Mouse (Mus musculus) left cerebral cortex, postnatal 14 days (tissue): Measurements from ENCODE around the gene Olfr1449. TPM values are rescaled to one million over a fixed set of nuclear protein-coding genes. Genes with fewer than 3 reads are reported as not detected.
"Not testable (repeated sequence)": the region's sequence is repeated elsewhere in the genome, so short reads cannot be mapped to it uniquely, and the experiment has no call there.

Experiments
- DNase-seq, 2 experiments: peaks; one replicate each; pipeline ENCODE4 v3.0.0; 2021 to 2022; ENCODE audit warnings: low spot score in 2 of 2, mixed read lengths in 1 of 2
- intact Hi-C: fragments of 180-260 bp; cut with DNase I; formaldehyde crosslinking; loops from one replicate; pipeline ENCODE4 v1.15.1; 2025
- long read RNA-seq, 2 experiments: library from polyadenylated mRNA; stranded (forward); transcript quantifications; one replicate each; pipeline ENCODE4 v2.0.0; 2021
- total RNA-seq, 2 experiments: library from RNA; stranded (reverse); gene quantifications; 2 replicates each; pipeline ENCODE4 v1.2.3; 2021

Gene Olfr1449
- total RNA-seq: not detected
- long read RNA-seq, experiment 1: 0 reads
- long read RNA-seq, experiment 2: 0 reads

- intact Hi-C loops: no loop called here
These were observed at the start of gene Olfr1449 for GRCm38 (mm10) chr19:12930540-12930939. Olfr1449 (plus strand) TSS chr19:12930840.

GRCm38 (mm10) chr19:12883555-12883954, 47.1 kb upstream of the Olfr1449 start, which contains the start of gene Olfr1445:
Olfr1445 (plus strand) TSS chr19:12883855.
- intact Hi-C loops: no loop called here
- DNase-seq: no peak

More at GRCm38 (mm10) chr19:12930540-12930939, at the start of gene Olfr1449:
- DNase-seq: no peak

DNA sequence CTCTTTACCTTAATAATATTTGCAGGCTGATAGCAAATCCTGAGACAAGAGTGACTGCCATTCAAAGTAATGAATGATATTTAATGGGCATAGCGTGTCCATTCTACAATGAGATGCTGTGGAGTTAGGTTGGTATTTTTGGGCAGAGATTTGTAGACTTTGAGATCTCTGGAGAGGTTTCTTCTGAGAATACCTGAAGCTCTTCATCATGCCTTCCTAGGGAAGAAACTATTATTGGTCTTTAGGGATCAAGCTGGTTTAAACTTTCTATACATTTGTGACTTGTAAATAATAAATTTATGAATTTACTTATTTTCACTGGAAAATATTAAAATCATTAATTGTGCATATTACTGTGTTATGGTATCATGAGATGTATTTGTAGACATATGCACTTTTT, 37.2 kb upstream of the Olfr1449 start, which contains the start of gene Olfr1446:
Gene Olfr1446 (minus strand): TSS at position 101 of the 400 bp plus-strand sequence.
- intact Hi-C loops: no loop called here
- no peak for DNase-seq

GRCm38 (mm10) chr19:12903643-12904042, 27.0 kb upstream of the Olfr1449 start, which contains the start of gene Olfr1447:
Olfr1447 (minus strand) TSS chr19:12903743.
- DNase-seq: no peak
- intact Hi-C loops: no loop called here

- no peak for DNase-seq
- intact Hi-C loops: no loop called here
These were observed 6.3 kb upstream of the Olfr1449 start, which contains the start of gene Olfr1448 for GRCm38 (mm10) chr19:12924319-12924718. Olfr1448 (minus strand) TSS chr19:12924419.

DNA sequence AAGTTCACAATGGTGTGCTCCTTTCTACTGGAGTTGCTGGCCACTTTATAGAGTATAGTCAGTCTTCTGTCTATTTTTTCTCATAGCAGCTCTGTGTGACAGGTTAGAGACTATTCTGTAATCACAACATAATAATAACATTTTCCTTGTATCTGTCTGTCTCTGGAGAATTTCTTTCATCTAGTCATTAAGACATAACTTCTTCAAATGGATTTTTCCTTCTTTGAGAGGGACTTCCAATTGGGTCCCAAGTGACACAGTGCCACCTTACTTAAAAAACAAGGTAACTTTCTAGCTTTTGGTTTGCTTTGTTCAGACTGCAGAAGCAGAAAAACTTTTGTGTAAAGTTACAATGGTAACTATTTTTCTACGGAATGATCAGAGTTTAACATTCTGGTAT, 19.3 kb downstream of the Olfr1449 start, which contains the start of gene Olfr1450:
Gene Olfr1450 (plus strand): TSS at position 301 of the 400 bp plus-strand sequence.
- intact Hi-C loops: no loop called here
- no peak for DNase-seq

DNA sequence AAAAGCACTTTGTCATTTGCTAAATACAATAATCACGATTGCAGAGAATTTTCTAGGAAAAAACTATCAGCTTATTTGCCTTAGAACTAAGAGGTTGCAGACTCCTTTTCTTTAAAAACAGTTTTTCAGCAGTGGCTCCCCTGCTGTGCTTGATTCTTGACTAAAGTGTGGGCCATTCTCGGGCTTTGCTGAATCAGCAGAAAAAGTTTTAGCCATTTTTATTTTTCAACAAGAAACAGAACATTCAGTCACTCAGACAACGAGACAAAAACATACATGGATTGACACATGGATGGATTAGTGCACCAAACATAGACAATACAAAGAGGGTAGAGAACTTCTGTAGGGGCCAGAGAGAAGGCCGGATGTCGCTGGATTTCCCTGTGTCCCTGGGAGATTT, 39.4 kb downstream of the Olfr1449 start:
- intact Hi-C loops, DNase-seq: not testable (repeated sequence)

Other genes starting within 250 kb of the Olfr1449 start
- not detected for gene Keg1, start 235.1 kb upstream of the Olfr1449 start, total RNA-seq
- 1 to 10 TPM; 2.2 to 2.9 TPM for gene Cntf, start 165.2 kb upstream of the Olfr1449 start, total RNA-seq
- 10 to 100 TPM; 81.8 to 86.6 TPM for gene Zfp91, start 134.7 kb upstream of the Olfr1449 start, total RNA-seq
- gene Lpxn, start 134.6 kb upstream of the Olfr1449 start, total RNA-seq: 1 to 10 TPM; 1.2 to 2.1 TPM
- gene Gm5244, start 84.2 kb upstream of the Olfr1449 start, total RNA-seq: not detected
- not detected for gene Olfr1444, start 73.6 kb upstream of the Olfr1449 start, total RNA-seq
- gene Olfr1445, start 47.0 kb upstream of the Olfr1449 start, total RNA-seq: not detected
- gene Olfr1446, start 37.3 kb upstream of the Olfr1449 start, total RNA-seq: not detected
- gene Olfr1447, start 27.1 kb upstream of the Olfr1449 start, total RNA-seq: not detected
- not detected for gene Olfr1448, start 6.4 kb upstream of the Olfr1449 start, total RNA-seq
- gene Olfr1450, start 19.4 kb downstream of the Olfr1449 start, total RNA-seq: not detected
- not detected for gene Olfr1451, start 64.2 kb downstream of the Olfr1449 start, total RNA-seq
- gene Olfr1453, start 97.5 kb downstream of the Olfr1449 start, total RNA-seq: not detected
- gene Olfr1454, start 129.8 kb downstream of the Olfr1449 start, total RNA-seq: not detected
- not detected for gene Olfr1457, start 167.1 kb downstream of the Olfr1449 start, total RNA-seq
- not detected for gene Olfr1458, start 175.9 kb downstream of the Olfr1449 start, total RNA-seq
- under 1 TPM; 0.07 to 0.17 TPM for gene Olfr1459, start 218.7 kb downstream of the Olfr1449 start, total RNA-seq
- gene Olfr1461, start 232.2 kb downstream of the Olfr1449 start, total RNA-seq: not detected